Mouse (Mus musculus) liver, postnatal 0 days (tissue): ENCODE results near the gene Tldc1.

Source experiments
- CTCF ChIP-seq: sonication (generic); IDR thresholded peaks from 2 replicates; pipeline ENCODE4 v1.5.1; 2016; ENCODE audit warnings: antibody characterized with exemption, low read depth
- EP300 ChIP-seq: IDR thresholded peaks from 2 replicates; pipeline ENCODE4 v1.6.1; 2016; ENCODE audit warnings: antibody characterized with exemption, low read depth, mild to moderate bottlenecking

DNA sequence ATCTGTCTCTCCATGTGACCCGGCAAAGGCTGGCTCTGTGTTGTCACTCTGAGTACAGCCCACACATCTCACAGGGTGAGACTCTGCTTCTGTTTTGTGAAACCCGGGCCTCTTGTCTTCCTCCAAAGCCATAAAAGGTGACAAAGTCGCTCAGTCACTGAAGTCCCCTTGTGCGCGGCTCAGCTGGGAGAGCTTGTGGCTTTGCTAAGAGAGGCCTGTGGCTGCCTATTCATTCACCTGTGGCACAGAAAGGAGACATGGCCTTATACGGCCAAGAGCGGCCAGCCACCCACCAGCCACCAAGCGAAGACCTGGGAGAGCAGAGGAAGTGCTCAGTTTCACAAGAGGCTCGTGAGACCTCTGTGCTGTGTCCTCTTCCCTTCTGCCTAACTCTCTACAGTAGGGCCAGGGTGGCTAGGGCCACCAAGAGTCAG is 5.9 kb upstream of the Tldc1 start:
- TF ChIP-seq EP300 (no peak), CTCF (no peak)
